Mouse (Mus musculus): ENCODE measurements around the gene Nr3c2.

DNA sequence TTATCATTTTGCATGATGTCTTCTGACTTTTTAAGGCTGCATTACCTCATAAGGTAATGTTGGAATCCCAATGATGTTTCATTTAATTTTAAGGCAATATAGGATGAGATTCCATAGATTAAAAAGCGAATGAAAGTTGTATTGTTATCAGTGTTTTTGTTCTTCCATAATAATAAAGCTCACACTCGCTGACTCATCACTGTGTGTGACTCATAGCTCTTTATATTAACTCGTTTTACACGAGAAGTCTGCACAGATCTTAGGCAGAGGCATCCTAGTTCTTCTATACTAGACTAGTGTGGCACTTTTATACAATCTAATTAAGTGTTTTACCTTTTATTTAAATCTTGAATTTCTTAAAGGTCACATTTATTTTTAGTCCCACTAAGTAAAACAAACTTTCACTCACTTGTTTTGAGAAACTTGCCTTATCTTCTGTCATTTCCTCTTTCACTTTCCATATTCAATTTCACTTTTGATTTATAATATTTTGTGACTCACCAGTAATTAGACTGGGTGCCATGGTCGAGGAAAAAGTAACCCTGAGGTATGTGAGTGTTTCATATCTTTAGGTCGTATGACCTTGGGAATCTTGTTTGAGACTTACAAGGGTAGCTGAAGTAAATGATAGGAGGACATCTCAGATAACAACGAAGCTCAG lies 217.3 kb downstream of the Nr3c2 start:
- no peak for TF ChIP-seq CTCF (IDR thresholded peaks at IDR 0.05; ENCODE audit: low read depth, low read length)
- TF ChIP-seq POLR2A (IDR thresholded peaks at IDR 0.05; ENCODE audit: insufficient read depth, low read length) = no peak
- no peak for TF ChIP-seq EP300 (IDR thresholded peaks at IDR 0.05; ENCODE audit: insufficient read depth, low read depth, low read length)
